Mouse (Mus musculus): ENCODE results near the gene Ryr2.

DNA sequence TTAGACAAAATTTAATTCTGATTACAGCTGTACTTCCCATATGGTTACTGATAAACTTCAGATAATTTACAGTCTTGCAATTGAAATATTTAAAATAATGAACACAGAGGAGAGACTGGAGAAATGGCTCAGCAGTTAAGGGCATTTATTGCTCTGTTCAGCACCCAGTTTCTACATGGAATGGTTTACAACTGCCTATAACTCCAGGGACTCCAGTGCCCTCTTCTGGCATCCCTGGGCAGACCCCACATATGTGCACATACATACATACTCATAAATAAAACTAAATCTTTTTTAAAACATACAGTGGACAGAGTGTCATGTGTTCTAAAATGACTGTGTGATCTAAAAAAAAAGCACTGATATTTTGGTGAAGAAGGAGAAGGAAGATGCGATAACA lies 262.9 kb downstream of the Ryr2 start:
- TF ChIP-seq CTCF (IDR thresholded peaks at IDR 0.05) = no peak
- no peak for TF ChIP-seq POLR2A (IDR thresholded peaks at IDR 0.05; ENCODE audit: insufficient read depth, low read depth, low read length)
- no peak for TF ChIP-seq EP300 (IDR thresholded peaks at IDR 0.05; ENCODE audit: insufficient read depth, low read depth, low read length)
